Mouse (Mus musculus) heart, postnatal 4 days (tissue): ENCODE data around the gene Tmem98. TPM values are rescaled to one million over a fixed set of nuclear protein-coding genes. Genes with fewer than 3 reads are reported as not detected.
A peak's percentile ranks its signal among the peaks of the same experiment; 100 is the strongest.

Experiments
- DNase-seq: peaks from one replicate; pipeline ENCODE4 v3.0.0; 2021
- total RNA-seq, 2 experiments: library from RNA; stranded (reverse); gene quantifications; 2 replicates each; pipeline ENCODE4 v1.2.3; 2021

The Tmem98 gene
- 10 to 100 TPM; 50.9 to 53.6 TPM for total RNA-seq

DNA sequence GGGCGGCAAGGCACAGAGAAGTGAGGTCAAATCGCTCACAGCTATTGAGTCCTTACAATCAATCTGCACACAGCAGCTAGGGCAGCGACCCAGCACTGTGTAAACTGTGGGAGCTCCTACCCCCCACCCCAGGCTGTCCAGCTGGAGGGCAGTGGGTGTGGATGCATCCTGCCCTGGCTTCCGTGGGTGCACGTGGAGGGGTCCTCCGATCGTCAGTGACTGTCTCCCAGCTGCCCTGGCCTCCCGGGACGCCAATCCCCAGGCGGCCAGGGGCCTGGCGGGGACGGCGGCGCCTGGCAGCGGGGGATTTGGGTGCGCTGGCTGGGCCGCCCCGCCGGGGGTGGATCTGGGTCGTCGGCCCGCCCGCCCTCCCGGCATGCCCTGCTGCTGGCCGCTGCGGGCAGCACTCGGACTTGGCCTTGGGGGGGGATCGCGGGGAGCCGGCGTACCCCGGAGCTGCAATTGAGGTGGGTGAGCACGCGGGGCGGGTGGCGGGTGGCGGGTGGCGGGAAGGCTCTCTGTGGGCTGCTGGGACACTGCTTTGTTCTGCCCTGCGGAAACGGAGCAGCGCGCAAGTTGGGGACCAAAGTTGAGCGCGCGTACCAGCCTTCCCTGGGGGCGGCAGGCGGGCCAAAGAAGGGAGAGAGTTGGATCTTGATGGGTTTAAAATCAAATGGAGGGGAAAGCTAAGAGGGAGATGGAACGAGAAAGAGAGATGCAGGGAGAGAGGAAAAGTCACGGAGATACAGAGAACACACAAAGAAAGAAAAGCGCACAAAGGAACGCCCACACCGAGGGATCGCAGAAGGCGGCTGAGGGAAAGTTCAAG is at the start of gene Tmem98:
Tmem98 (plus strand) TSS at position 183 of the 829 bp plus-strand sequence.
- DNase-seq, result peak; percentile 63

DNA sequence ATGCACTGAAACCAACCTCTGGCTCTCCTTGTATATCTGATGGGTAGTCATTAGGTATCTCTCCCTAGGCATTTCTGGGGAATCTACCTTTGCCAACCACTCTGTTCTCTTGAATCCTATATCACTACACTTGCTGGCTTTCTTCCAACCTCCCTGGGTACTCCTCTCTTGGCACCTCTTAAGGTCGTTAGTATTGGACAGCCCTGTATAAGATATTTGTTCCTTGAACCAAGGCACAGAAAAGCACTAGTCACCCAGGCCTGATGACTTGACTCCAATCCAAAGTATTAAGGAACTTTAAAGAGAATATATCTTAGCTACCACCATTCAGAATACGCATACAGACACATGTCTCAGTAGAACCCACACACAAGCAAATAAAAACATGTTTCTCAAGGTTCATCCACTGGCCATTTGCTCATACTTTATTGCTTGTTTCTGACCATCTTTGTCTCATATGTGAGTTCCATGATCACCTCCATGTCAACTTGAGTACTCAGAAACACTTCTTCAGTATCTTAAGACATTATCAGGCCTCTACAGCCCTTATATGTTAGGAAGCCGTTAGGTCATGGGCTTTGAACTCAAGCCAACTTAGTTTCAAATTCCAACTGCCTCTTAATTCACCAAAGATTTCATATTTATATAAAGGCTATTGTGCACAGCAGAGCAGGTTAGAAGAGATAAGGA is 48.5 kb upstream of the Tmem98 start:
- DNase-seq, result no peak

- no peak for DNase-seq
These were observed 47.9 kb upstream of the Tmem98 start for GRCm38 (mm10) chr11:80762066-80762465.

- DNase-seq, result no peak
These were observed 43.9 kb upstream of the Tmem98 start for GRCm38 (mm10) chr11:80766068-80766467.

DNA sequence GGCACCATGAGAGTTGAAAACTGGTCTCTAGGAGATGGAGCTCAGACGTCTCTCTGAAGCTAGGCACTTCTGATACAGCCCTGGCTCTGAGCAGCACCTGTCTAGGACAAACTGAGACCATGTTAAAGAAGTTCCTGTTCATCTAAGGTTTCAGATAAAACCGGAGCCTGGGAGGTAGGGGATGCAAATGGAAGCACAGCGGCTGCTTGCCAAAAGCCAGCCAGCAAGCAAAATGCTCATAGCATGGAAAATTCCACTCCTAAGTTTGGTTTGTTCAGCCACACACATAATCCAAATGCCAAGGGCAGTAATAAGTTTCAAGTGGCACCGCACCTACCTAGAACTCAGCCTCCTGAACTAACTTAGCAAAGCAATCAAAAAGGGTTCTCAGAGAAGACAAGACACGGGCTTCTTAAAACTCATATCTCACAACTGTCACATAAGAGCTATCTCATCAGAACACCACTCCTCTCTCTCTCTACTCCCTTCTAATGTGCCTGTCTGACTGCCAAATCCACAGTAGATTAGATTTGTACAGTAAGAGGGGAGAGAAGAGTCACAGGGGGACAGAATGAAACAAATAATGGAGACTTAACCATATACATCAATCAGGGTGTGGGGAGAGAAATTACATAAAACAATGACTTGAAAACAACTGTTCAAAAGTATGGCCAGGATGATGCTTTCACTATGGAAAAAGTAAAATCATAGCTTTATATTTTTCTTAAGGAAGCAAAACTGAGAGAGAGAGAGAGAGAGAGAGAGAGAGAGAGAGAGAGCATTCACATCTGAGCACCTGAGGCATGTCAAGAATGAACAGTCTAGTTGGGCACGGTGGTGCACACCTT is 43.3 kb upstream of the Tmem98 start:
- no peak for DNase-seq

GRCm38 (mm10) chr11:80767320-80767617 is 42.7 kb upstream of the Tmem98 start:
- DNase-seq, result no peak

DNA sequence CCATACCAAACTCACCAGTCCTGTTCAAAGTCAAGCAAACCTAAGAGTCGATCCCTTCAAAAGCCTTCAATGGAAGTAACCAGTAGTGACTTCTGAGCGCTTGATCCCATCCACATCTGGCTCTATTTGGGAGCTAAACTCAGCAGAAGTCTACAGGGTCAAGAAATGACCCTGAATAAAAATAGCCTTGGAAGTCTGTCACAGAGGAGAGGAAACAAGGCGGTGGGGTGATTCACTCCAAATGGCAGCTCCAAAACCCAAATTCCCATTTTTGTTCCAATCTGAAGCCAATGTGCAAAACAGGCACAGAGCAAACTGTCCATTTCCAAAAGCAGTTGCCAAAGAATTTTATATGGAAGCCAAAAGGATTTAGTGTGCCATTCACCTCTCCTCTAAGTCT is 38.8 kb upstream of the Tmem98 start:
- no peak for DNase-seq

DNA sequence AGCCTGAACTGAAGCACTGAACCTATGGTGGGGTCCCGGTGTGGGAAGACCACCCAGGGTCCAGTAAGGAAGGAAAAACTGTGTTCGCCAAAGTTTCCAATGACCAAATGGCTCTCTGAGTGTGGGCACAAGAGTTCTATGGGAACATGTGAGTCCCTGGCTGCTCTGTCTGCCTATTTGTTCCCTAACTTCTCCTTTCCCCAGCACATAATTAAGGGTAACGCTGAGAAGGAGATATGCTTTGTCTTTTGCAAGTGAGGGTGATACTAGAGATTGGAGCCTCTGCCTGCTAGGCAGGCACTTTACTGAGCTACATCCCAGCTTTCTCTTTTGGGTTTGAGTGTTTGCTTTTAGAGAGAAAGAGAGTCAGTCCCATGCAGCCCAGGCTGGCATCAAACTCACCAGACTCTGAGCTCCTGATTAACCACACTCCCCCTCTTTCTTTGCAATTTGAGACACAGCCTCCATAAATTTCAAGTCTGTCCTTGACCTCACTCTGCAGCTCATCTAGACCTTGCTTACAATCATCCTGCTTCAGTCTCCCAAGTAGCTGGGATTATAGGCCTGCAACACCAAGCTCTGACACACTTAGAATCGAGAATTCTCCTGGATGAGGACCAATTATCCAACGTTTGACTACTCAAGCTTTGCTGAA is 38.3 kb upstream of the Tmem98 start:
- no peak for DNase-seq

DNA sequence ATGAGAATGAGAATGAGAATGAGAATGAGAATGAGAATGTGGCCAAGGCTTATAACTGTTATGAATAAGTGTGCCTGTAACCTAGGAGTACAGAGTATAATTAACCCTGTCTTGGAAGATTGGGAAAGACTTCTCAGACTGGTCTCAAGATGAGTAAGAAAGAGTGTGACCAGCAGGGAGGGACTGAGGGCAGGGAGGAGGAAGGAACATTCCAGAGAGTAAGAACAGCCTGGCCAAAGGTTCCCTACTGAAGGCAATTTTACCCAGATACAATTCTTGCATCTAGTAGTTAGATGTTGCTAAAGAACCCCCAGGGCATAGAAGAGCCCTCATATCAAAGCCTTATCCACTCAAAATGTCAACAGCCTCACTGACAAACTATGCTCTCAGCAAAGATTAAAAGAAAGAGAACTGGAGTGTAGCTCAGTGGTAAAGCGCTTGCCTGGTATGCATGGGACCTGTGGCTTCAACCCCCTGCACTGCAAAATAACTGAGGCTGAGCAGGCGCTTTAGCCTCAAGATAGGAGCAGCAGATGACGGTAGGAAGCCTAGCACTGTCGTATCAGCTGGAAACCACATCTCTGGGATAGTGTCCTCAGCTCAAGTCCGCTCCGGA is 37.3 kb upstream of the Tmem98 start:
- no peak for DNase-seq

- no peak for DNase-seq
These were observed 34.4 kb upstream of the Tmem98 start for GRCm38 (mm10) chr11:80775535-80775934.

DNA sequence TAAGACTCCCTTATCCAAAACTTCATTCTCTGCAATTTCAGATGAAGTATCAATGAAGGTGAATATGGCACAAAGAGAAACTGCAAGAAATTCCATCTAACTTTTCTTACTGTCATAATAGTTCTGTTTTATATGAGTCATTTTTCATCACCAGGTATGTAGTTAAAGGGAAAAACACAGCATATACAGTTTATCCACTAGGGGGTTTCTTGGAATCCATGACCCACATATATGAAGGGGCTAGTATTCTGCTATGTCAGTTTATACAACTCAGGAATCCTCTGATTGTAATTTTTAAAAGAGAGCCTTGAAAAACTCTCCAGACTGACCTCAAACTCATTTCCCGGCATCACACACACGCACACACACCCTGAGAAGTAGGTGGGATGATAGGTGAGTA is 32.3 kb upstream of the Tmem98 start:
- no peak for DNase-seq

GRCm38 (mm10) chr11:80778157-80778556 is 31.8 kb upstream of the Tmem98 start:
- no peak for DNase-seq

GRCm38 (mm10) chr11:80778916-80779526 is 31.0 kb upstream of the Tmem98 start:
- no peak for DNase-seq

GRCm38 (mm10) chr11:80779527-80780344 is 30.2 kb upstream of the Tmem98 start, which contains the start of gene Myo1d:
Myo1d (minus strand) TSS chr11:80780025.
- peak; percentile 93 for DNase-seq

GRCm38 (mm10) chr11:80781535-80781934 is 28.4 kb upstream of the Tmem98 start:
- DNase-seq, result no peak

DNA sequence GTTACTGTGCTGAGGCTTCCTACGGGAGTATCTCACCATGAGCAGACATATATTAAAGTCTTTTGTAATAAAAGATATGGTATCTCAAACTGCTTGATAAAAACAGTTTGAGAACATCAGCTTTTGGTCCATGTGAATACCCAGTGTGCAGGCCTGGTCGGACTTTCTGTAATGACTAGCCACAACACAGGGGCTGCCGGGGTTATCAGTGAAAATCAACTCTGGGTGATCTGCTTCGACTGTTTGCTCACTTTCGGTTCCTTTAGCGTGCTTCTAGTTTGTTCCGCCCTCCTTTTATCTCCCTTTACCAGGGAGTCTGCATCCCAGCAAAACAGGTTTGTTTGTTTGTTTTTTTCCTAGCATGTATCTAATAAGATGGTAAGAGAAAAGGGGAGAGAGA is 26.5 kb upstream of the Tmem98 start:
- DNase-seq, result no peak

- DNase-seq, result no peak
These were observed 25.7 kb upstream of the Tmem98 start for GRCm38 (mm10) chr11:80784294-80784743.

GRCm38 (mm10) chr11:80785672-80786071 is 24.3 kb upstream of the Tmem98 start:
- DNase-seq, result no peak

DNA sequence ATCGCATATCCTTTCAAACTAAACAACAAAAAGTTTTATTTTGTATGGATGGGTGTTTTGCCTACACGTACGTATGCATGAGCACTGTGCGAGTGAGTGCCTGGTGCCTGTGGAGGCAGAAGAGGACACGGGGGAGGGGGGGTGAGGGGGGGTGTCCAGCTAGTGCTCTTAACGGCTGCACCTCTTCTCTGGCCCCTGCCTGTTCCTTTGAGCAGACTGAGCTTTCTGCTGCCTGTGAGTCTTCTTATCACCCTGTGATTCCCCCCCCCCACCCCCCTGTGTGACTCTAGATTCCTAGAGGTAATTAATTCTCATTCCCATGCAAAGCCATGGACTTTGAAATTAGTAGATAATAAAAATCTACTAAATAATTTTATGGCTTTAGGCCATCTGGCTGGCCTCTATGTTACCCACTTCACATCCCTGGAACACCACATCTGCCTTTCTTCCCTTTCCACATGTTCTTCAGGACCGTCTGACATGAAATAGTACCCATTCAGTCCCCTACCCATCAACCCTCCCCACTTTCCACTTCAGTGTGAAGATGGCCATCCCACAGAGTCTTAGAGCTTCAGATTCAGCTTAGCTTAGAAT is 20.2 kb upstream of the Tmem98 start:
- no peak for DNase-seq

DNA sequence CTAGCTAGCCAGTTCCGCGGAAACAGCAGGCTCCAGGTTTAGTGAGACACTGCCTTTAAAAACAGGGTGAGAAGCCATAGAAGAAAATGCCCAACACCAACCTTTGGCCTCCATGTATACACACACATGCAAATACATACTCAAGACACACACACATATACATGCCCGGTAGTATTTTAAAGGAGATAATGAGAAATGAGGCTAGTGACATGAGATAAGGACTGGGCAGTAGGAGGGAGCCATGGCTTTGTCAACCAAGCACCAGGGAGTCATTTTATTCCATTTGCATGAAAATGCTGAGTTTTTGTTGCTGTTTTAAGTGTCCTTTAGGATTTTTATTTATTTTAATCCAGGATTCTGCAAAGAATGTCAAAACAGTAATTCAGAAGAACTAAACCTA is 19.6 kb upstream of the Tmem98 start:
- no peak for DNase-seq
